Mouse (Mus musculus): ENCODE data around the gene Pbld1. TPM values are rescaled to one million over a fixed set of nuclear protein-coding genes. Genes with fewer than 3 reads are reported as not detected.

The Pbld1 gene
- polyA plus RNA-seq, 1 experiment from 2014 or later: 5.1 TPM

GRCm38 (mm10) chr10:63119916-63120315, 60.0 kb downstream of the Pbld1 start:
- no peak for ATAC-seq (ENCODE audit: low FRiP score, low TSS enrichment)
- Histone ChIP-seq H3K9ac (ENCODE audit: low read depth, low read length) (no peak overlapping the region), H3K4me3 (ENCODE audit: low read length) (no peak overlapping the region), H3K4me1 (ENCODE audit: control insufficient read depth, insufficient read depth, low read length) (no peaks in the 10 kb centered on the region), H3K36me3 (ENCODE audit: control insufficient read depth, insufficient read depth, low read length) (no peaks in the 10 kb centered on the region), H3K27ac (ENCODE audit: low read depth, low read length) (no peak overlapping the region), H3K27me3 (ENCODE audit: control insufficient read depth, insufficient read depth, low read length) (no peaks in the 10 kb centered on the region), H3K4me2 (replicated peaks; ENCODE audit: low read depth, low read length) (no peak overlapping the region), H3K9me3 (ENCODE audit: control insufficient read depth, low read length) (peaks cover 4% of the 10 kb centered on the region; the same call in 1 of the 2 replicates)
- WGBS: 71% methylated on average over 14 of the region's 14 CpGs

DNA sequence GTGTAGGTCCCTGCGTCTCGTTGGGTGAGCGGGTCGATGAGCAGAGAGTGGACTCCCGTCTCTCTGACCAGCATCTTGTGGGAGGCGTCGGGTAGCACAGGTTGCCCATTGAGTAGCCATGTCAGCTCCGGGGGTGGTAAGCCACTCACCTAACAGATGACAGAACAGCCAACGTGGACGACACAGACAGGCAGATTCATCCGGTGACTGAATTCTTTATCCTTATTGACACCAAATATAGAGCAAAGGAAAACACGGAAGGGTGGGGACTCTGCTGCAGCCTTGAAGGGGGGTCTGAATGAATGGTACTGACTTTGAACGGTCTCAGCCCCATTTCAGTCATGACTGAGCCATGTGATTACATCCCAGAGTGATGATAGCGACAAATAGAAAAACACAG, 62.0 kb downstream of the Pbld1 start:
- no peak overlapping the region for H3K4me2 ChIP-seq (replicated peaks; ENCODE audit: low read depth, low read length)
- no peak overlapping the region for H3K9ac ChIP-seq (ENCODE audit: low read depth, low read length)
- H3K27me3 ChIP-seq (ENCODE audit: control insufficient read depth, insufficient read depth, low read length): no peaks in the 10 kb centered on the region
- ATAC-seq (ENCODE audit: low FRiP score, low TSS enrichment): no peak
- no peak overlapping the region for H3K27ac ChIP-seq (ENCODE audit: low read depth, low read length)
- no peaks in the 10 kb centered on the region for H3K4me1 ChIP-seq (ENCODE audit: control insufficient read depth, insufficient read depth, low read length)
- WGBS: 86% methylated on average over 14 of the region's 14 CpGs
- H3K36me3 ChIP-seq (ENCODE audit: control insufficient read depth, insufficient read depth, low read length): no peaks in the 10 kb centered on the region
- H3K4me3 ChIP-seq (ENCODE audit: low read length): no peak overlapping the region
- peaks cover 4% of the 10 kb centered on the region; the same call in 1 of the 2 replicates for H3K9me3 ChIP-seq (ENCODE audit: control insufficient read depth, low read length)

DNA sequence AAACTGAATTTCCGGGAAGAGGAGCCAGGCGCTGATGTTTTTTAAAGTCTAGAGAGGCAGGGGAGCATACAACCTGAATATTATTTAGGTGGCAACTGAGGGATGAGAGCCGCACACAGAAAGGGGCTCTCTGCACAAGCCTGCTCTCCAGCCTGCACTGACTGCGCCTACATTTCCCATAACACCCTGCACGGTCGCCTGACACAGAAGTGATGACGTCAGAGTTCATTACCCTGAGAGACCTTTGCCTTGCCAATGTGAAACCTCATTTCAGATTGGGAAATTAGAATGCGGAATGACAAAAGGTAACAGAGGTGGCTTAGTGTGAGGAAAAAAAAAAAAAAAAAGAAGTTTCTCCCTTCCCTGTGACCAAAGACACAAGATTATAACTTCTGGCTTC, 62.6 kb downstream of the Pbld1 start:
- ATAC-seq (ENCODE audit: low FRiP score, low TSS enrichment): no peak
- Histone ChIP-seq H3K36me3 (ENCODE audit: control insufficient read depth, insufficient read depth, low read length) (no peaks in the 10 kb centered on the region), H3K4me1 (ENCODE audit: control insufficient read depth, insufficient read depth, low read length) (no peaks in the 10 kb centered on the region), H3K27me3 (ENCODE audit: control insufficient read depth, insufficient read depth, low read length) (no peaks in the 10 kb centered on the region), H3K27ac (ENCODE audit: low read depth, low read length) (no peak overlapping the region), H3K4me3 (ENCODE audit: low read length) (no peak overlapping the region), H3K9ac (ENCODE audit: low read depth, low read length) (no peak overlapping the region), H3K9me3 (ENCODE audit: control insufficient read depth, low read length) (peaks cover 2% of the 10 kb centered on the region; the same call in 1 of the 2 replicates), H3K4me2 (replicated peaks; ENCODE audit: low read depth, low read length) (no peak overlapping the region)
- 34% methylated on average over 8 of the region's 8 CpGs for WGBS

DNA sequence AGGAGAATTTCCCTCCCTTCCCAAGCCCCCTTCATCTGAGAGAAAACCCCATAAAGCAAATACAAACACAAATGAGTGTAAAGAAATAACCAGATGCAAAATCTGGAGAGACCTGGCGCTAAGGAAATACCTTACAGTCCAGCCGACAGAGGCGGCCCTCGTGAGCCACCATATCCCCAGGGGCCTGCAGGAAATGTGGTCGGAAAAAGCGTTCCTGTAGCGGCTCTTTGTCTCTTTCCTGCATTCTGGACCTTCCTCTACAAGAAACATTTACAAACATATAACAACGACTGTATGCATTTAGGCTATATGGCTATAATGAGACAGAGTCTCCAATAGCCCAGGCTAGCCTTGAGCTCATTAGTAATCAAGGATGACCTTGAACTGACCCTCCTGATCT, 63.2 kb downstream of the Pbld1 start:
- no peak overlapping the region for H3K9ac ChIP-seq (ENCODE audit: low read depth, low read length)
- no peak for ATAC-seq (ENCODE audit: low FRiP score, low TSS enrichment)
- H3K36me3 ChIP-seq (ENCODE audit: control insufficient read depth, insufficient read depth, low read length): no peaks in the 10 kb centered on the region
- no peaks in the 10 kb centered on the region for H3K9me3 ChIP-seq (ENCODE audit: control insufficient read depth, low read length)
- no peak overlapping the region for H3K4me3 ChIP-seq (ENCODE audit: low read length)
- no peak overlapping the region for H3K27ac ChIP-seq (ENCODE audit: low read depth, low read length)
- H3K4me2 ChIP-seq (replicated peaks; ENCODE audit: low read depth, low read length): no peak overlapping the region
- WGBS: 86% methylated on average over 8 of the region's 8 CpGs
- H3K4me1 ChIP-seq (ENCODE audit: control insufficient read depth, insufficient read depth, low read length): no peaks in the 10 kb centered on the region
- no peaks in the 10 kb centered on the region for H3K27me3 ChIP-seq (ENCODE audit: control insufficient read depth, insufficient read depth, low read length)

DNA sequence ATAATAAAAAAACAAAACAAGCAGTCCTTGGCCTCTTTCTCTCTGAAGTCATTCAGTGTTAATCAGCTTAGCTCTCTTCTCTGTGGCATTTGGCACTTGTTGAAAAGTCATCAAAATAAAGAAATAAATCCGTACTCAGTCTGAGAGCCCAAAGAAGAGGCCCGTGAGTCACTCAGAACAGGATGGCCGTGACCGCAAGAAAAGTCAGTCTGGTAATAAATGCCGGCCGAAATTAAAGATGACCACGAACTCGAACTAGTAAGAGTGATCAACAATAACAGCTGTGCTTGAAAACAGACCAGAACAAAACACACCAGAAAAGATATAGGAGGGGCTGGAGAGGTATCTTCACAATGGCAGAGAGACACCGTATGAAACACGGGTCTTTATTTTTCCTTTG, 64.1 kb downstream of the Pbld1 start:
- no peaks in the 10 kb centered on the region for H3K4me1 ChIP-seq (ENCODE audit: control insufficient read depth, insufficient read depth, low read length)
- 93% methylated on average over 10 of the region's 10 CpGs for WGBS
- H3K9me3 ChIP-seq (ENCODE audit: control insufficient read depth, low read length): no peaks in the 10 kb centered on the region
- no peaks in the 10 kb centered on the region for H3K27me3 ChIP-seq (ENCODE audit: control insufficient read depth, insufficient read depth, low read length)
- no peaks in the 10 kb centered on the region for H3K36me3 ChIP-seq (ENCODE audit: control insufficient read depth, insufficient read depth, low read length)
- ATAC-seq (ENCODE audit: low FRiP score, low TSS enrichment): no peak
- no peak overlapping the region for H3K4me2 ChIP-seq (replicated peaks; ENCODE audit: low read depth, low read length)
- H3K9ac ChIP-seq (ENCODE audit: low read depth, low read length): no peak overlapping the region
- H3K27ac ChIP-seq (ENCODE audit: low read depth, low read length): no peak overlapping the region
- H3K4me3 ChIP-seq (ENCODE audit: low read length): no peak overlapping the region

GRCm38 (mm10) chr10:63125343-63125742, 65.4 kb downstream of the Pbld1 start:
- Histone ChIP-seq H3K4me2 (replicated peaks; ENCODE audit: low read depth, low read length) (no peak overlapping the region), H3K9me3 (ENCODE audit: control insufficient read depth, low read length) (no peaks in the 10 kb centered on the region), H3K27me3 (ENCODE audit: control insufficient read depth, insufficient read depth, low read length) (no peaks in the 10 kb centered on the region), H3K9ac (ENCODE audit: low read depth, low read length) (no peak overlapping the region), H3K4me3 (ENCODE audit: low read length) (no peak overlapping the region), H3K27ac (ENCODE audit: low read depth, low read length) (no peak overlapping the region), H3K36me3 (ENCODE audit: control insufficient read depth, insufficient read depth, low read length) (no peaks in the 10 kb centered on the region), H3K4me1 (ENCODE audit: control insufficient read depth, insufficient read depth, low read length) (no peaks in the 10 kb centered on the region)
- no peak for ATAC-seq (ENCODE audit: low FRiP score, low TSS enrichment)
- 42% methylated on average over 11 of the region's 11 CpGs for WGBS

DNA sequence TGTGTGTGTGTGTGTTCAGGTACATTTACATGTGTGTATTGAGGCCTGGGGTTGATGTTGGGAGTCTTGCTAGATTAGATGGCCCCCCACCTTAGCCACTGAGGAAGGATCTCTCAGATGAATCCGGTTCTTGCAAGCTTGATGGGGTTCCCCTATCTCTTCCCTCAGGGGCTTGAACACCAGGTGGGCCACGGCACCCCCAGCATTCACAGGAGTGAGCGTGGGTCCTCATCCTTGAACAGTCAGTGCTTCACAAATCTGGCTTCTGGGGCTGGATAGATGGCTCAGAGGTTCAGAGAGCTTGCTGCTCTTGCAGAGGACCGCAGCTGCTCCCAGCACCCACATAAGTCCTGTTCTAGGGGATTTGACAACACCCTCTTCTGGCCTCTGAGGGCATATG, 66.2 kb downstream of the Pbld1 start:
- H3K4me2 ChIP-seq (replicated peaks; ENCODE audit: low read depth, low read length): no peak overlapping the region
- ATAC-seq (ENCODE audit: low FRiP score, low TSS enrichment): no peak
- WGBS: 86% methylated on average over 4 of the region's 4 CpGs
- no peak overlapping the region for H3K4me3 ChIP-seq (ENCODE audit: low read length)
- H3K27me3 ChIP-seq (ENCODE audit: control insufficient read depth, insufficient read depth, low read length): no peaks in the 10 kb centered on the region
- H3K27ac ChIP-seq (ENCODE audit: low read depth, low read length): no peak overlapping the region
- H3K4me1 ChIP-seq (ENCODE audit: control insufficient read depth, insufficient read depth, low read length): no peaks in the 10 kb centered on the region
- no peaks in the 10 kb centered on the region for H3K9me3 ChIP-seq (ENCODE audit: control insufficient read depth, low read length)
- H3K36me3 ChIP-seq (ENCODE audit: control insufficient read depth, insufficient read depth, low read length): no peaks in the 10 kb centered on the region
- H3K9ac ChIP-seq (ENCODE audit: low read depth, low read length): no peak overlapping the region

- Histone ChIP-seq H3K36me3 (ENCODE audit: control insufficient read depth, insufficient read depth, low read length) (no peaks in the 10 kb centered on the region), H3K27ac (ENCODE audit: low read depth, low read length) (no peak overlapping the region), H3K27me3 (ENCODE audit: control insufficient read depth, insufficient read depth, low read length) (no peaks in the 10 kb centered on the region), H3K4me3 (ENCODE audit: low read length) (no peak overlapping the region), H3K4me2 (replicated peaks; ENCODE audit: low read depth, low read length) (no peak overlapping the region), H3K9me3 (ENCODE audit: control insufficient read depth, low read length) (no peaks in the 10 kb centered on the region), H3K9ac (ENCODE audit: low read depth, low read length) (no peak overlapping the region), H3K4me1 (ENCODE audit: control insufficient read depth, insufficient read depth, low read length) (no peaks in the 10 kb centered on the region)
- 84% methylated on average over 6 of the region's 6 CpGs for WGBS
- no peak for ATAC-seq (ENCODE audit: low FRiP score, low TSS enrichment)
Measured at GRCm38 (mm10) chr10:63127156-63127555, 67.2 kb downstream of the Pbld1 start.
